Mouse (Mus musculus) E14TG2a.4 (cell line): ENCODE results near the gene Foxq1.

Experiments
- H3K27me3 ChIP-seq: 2 replicates; pipeline ENCODE4 v1.6.1; 2014; ENCODE audit warnings: low read length, control low read depth; ENCODE audit not compliant: insufficient read depth
- H3K36me3 ChIP-seq: 2 replicates; pipeline ENCODE4 v1.6.1; 2014; ENCODE audit warnings: low read length, control low read depth; ENCODE audit not compliant: insufficient read depth
- H3K4me1 ChIP-seq: replicated peaks from 2 replicates; pipeline ENCODE4 v1.6.1; 2014; ENCODE audit warnings: low read depth, low read length, control low read depth
- H3K4me3 ChIP-seq: replicated peaks from 2 replicates; pipeline ENCODE4 v1.5.1; 2014; ENCODE audit warnings: mild to moderate bottlenecking, low read length
- H3K9me3 ChIP-seq: 2 replicates; pipeline ENCODE4 v1.6.1; 2014; ENCODE audit warnings: low read length, control low read depth
- CTCF ChIP-seq: conservative IDR thresholded peaks from 2 replicates; pipeline ENCODE4 v1.5.1; 2014; ENCODE audit warnings: low read length
- NANOG ChIP-seq: IDR thresholded peaks from 2 replicates; pipeline ENCODE4 v1.6.1; 2014; ENCODE audit warnings: borderline replicate concordance, low read length, mixed read lengths
- POU5F1 ChIP-seq: IDR thresholded peaks from 2 replicates; pipeline ENCODE4 v1.6.1; 2014; ENCODE audit warnings: low read length, borderline replicate concordance

The Foxq1 gene

GRCm38 (mm10) chr13:31555834-31556233 lies at the start of gene Foxq1:
Gene Foxq1 (plus strand): TSS chr13:31556134.
- H3K27me3 ChIP-seq = peaks cover 70% of the 10 kb centered on the region
- no peaks in the 10 kb centered on the region for H3K9me3 ChIP-seq
- H3K36me3 ChIP-seq = no peaks in the 10 kb centered on the region
- H3K4me3 ChIP-seq = no peak within 1 kb of the TSS
- H3K4me1 ChIP-seq = peaks cover 18% of the 10 kb centered on the region
- TF ChIP-seq NANOG (no peak), POU5F1 (no peak), CTCF (no peak)

- Histone ChIP-seq H3K9me3 (no peaks in the 10 kb centered on the region), H3K27me3 (no peaks in the 10 kb centered on the region), H3K36me3 (no peaks in the 10 kb centered on the region), H3K4me3 (no peak overlapping the region), H3K4me1 (no peaks in the 10 kb centered on the region)
- TF ChIP-seq NANOG (no peak), POU5F1 (no peak), CTCF (no peak)
These were observed 49.3 kb upstream of the Foxq1 start for GRCm38 (mm10) chr13:31506494-31507167.

GRCm38 (mm10) chr13:31515261-31515660 lies 40.7 kb upstream of the Foxq1 start:
- TF ChIP-seq NANOG = no peak
- no peak for TF ChIP-seq POU5F1
- no peak for TF ChIP-seq CTCF
- Histone ChIP-seq H3K4me1 (no peaks in the 10 kb centered on the region), H3K9me3 (no peaks in the 10 kb centered on the region), H3K36me3 (no peaks in the 10 kb centered on the region), H3K4me3 (no peak overlapping the region), H3K27me3 (no peaks in the 10 kb centered on the region)

GRCm38 (mm10) chr13:31518411-31518886 lies 37.5 kb upstream of the Foxq1 start:
- Histone ChIP-seq H3K9me3 (no peaks in the 10 kb centered on the region), H3K36me3 (no peaks in the 10 kb centered on the region), H3K4me1 (no peaks in the 10 kb centered on the region), H3K27me3 (no peaks in the 10 kb centered on the region), H3K4me3 (no peak overlapping the region)
- TF ChIP-seq POU5F1 (no peak), CTCF (no peak), NANOG (no peak)

- no peaks in the 10 kb centered on the region for H3K27me3 ChIP-seq
- no peaks in the 10 kb centered on the region for H3K36me3 ChIP-seq
- no peak overlapping the region for H3K4me3 ChIP-seq
- TF ChIP-seq POU5F1 (no peak), CTCF (no peak), NANOG (no peak)
- H3K4me1 ChIP-seq = no peaks in the 10 kb centered on the region
- H3K9me3 ChIP-seq = no peaks in the 10 kb centered on the region
These were observed 37.0 kb upstream of the Foxq1 start for GRCm38 (mm10) chr13:31518971-31519370.

GRCm38 (mm10) chr13:31524976-31525375 lies 31.0 kb upstream of the Foxq1 start:
- Histone ChIP-seq H3K36me3 (no peaks in the 10 kb centered on the region), H3K4me1 (no peaks in the 10 kb centered on the region), H3K9me3 (peaks cover 6% of the 10 kb centered on the region; the same call in 1 of the 2 replicates), H3K27me3 (no peaks in the 10 kb centered on the region), H3K4me3 (no peak overlapping the region)
- TF ChIP-seq POU5F1 = no peak
- no peak for TF ChIP-seq CTCF
- no peak for TF ChIP-seq NANOG

GRCm38 (mm10) chr13:31531186-31531585 lies 24.7 kb upstream of the Foxq1 start:
- Histone ChIP-seq H3K4me1 (no peaks in the 10 kb centered on the region), H3K9me3 (peaks cover 6% of the 10 kb centered on the region; the same call in 1 of the 2 replicates), H3K27me3 (no peaks in the 10 kb centered on the region), H3K4me3 (no peak overlapping the region), H3K36me3 (no peaks in the 10 kb centered on the region)
- TF ChIP-seq POU5F1 (no peak), NANOG (no peak), CTCF (no peak)

- H3K4me1 ChIP-seq = no peaks in the 10 kb centered on the region
- no peak for TF ChIP-seq NANOG
- no peak for TF ChIP-seq POU5F1
- no peak for TF ChIP-seq CTCF
- H3K36me3 ChIP-seq = no peaks in the 10 kb centered on the region
- H3K27me3 ChIP-seq = no peaks in the 10 kb centered on the region
- H3K4me3 ChIP-seq = no peak overlapping the region
- peaks cover 6% of the 10 kb centered on the region; the same call in 1 of the 2 replicates for H3K9me3 ChIP-seq
These were observed 24.3 kb upstream of the Foxq1 start for GRCm38 (mm10) chr13:31531651-31532061.

- H3K9me3 ChIP-seq = no peaks in the 10 kb centered on the region
- no peak overlapping the region for H3K4me3 ChIP-seq
- H3K27me3 ChIP-seq = no peaks in the 10 kb centered on the region
- no peaks in the 10 kb centered on the region for H3K36me3 ChIP-seq
- no peaks in the 10 kb centered on the region for H3K4me1 ChIP-seq
- TF ChIP-seq NANOG = no peak
- no peak for TF ChIP-seq POU5F1
- no peak for TF ChIP-seq CTCF
These were observed 21.2 kb upstream of the Foxq1 start for GRCm38 (mm10) chr13:31534726-31535125.
